Mouse (Mus musculus): ENCODE measurements around the gene Tph1.

- TF ChIP-seq CTCF (conservative IDR thresholded peaks at IDR 0.05; ENCODE audit: low read length) (no peak), POU5F1 (IDR thresholded peaks at IDR 0.05; ENCODE audit: borderline replicate concordance, low read length) (no peak), NANOG (IDR thresholded peaks at IDR 0.05; ENCODE audit: borderline replicate concordance, low read length) (no peak)
Observed at GRCm38 (mm10) chr7:46675061-46675460, 2.7 kb upstream of the Tph1 start.
